Mouse (Mus musculus): Measurements from ENCODE around the gene Nemf. TPM values are rescaled to one million over a fixed set of nuclear protein-coding genes. Genes with fewer than 3 reads are reported as not detected.

The Nemf gene
- polyA plus RNA-seq, 1 experiment from 2014 or later, result 107 TPM

DNA sequence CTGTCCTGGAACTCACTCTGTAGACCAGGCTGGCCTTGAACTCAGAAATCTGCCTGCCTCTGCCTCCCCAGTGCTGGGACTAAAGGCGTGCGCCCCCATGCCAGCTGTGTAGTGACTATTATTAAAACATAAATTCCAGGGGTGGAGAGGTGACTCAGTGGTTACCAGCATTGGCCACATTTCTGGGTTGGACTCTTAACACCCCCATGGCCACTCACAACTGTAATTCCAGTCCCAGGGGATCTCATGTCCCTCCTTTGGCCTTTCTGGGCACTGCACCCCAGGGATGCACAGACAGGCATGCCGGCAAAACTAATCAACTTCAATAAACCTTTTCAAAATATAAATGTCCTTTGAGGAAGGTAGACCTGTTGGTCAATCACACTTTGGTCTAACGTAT lies 58.7 kb downstream of the Nemf start:
- Histone ChIP-seq H3K9me3 (no peaks in the 10 kb centered on the region), H3K9ac (no peak overlapping the region), H3K4me3 (peak overlapping the region; percentile 10; the same call in 1 of the 2 replicates), H3K4me2 (peak overlapping the region; percentile 73), H3K27me3 (no peaks in the 10 kb centered on the region), H3K36me3 (peaks cover 30% of the 10 kb centered on the region), H3K4me1 (peaks cover 28% of the 10 kb centered on the region), H3K27ac (no peak overlapping the region)
- WGBS, result 93% methylated on average over 4 of the region's 4 CpGs
- no peak for ATAC-seq (ENCODE audit: insufficient number of reproducible peaks, insufficient read depth, low FRiP score, low TSS enrichment, low read depth)

DNA sequence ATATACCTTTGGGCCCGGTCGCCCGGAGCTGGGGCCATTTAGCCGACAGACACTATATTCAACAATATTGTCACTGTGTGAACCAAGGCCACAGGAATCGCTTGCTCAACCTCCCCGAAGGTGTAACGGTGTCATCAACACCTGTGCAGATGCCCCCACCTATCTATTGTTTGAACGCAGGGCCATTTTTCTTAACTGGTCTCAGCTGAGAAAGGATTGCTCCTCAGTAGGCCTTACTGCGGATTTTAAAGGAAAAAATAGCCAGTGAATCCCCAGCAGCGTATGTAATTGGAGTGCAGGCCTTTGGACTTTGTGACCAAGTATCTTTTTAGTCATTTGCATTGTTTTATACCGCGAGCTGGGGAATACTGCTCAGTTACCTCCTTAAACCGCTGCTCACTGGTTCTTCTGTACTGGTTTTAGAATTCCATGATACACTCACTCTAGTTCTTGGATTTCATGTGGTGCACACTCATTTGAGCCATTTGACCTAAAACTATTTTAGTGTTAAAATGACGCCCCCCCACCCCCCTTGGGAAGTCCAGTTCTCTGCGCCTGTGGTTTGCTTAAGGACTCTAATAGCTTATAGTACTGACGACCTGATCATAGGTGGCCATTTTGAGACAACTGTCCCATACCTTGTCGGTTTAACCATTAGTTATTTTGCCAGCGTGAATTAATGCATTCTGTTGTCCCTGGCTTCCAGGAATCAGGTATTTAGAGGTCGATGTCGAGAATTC lies 59.4 kb downstream of the Nemf start:
- no peak for ATAC-seq (ENCODE audit: insufficient number of reproducible peaks, insufficient read depth, low FRiP score, low TSS enrichment, low read depth)
- Histone ChIP-seq H3K4me2 (peak overlapping the region; percentile 73), H3K27me3 (no peaks in the 10 kb centered on the region), H3K9me3 (no peaks in the 10 kb centered on the region), H3K9ac (peak overlapping the region; percentile 98), H3K4me3 (peak overlapping the region; percentile 90), H3K27ac (peak overlapping the region; percentile 96), H3K36me3 (peaks cover 25% of the 10 kb centered on the region), H3K4me1 (peaks cover 28% of the 10 kb centered on the region)
- WGBS, result 19% methylated on average over 20 of the region's 20 CpGs

DNA sequence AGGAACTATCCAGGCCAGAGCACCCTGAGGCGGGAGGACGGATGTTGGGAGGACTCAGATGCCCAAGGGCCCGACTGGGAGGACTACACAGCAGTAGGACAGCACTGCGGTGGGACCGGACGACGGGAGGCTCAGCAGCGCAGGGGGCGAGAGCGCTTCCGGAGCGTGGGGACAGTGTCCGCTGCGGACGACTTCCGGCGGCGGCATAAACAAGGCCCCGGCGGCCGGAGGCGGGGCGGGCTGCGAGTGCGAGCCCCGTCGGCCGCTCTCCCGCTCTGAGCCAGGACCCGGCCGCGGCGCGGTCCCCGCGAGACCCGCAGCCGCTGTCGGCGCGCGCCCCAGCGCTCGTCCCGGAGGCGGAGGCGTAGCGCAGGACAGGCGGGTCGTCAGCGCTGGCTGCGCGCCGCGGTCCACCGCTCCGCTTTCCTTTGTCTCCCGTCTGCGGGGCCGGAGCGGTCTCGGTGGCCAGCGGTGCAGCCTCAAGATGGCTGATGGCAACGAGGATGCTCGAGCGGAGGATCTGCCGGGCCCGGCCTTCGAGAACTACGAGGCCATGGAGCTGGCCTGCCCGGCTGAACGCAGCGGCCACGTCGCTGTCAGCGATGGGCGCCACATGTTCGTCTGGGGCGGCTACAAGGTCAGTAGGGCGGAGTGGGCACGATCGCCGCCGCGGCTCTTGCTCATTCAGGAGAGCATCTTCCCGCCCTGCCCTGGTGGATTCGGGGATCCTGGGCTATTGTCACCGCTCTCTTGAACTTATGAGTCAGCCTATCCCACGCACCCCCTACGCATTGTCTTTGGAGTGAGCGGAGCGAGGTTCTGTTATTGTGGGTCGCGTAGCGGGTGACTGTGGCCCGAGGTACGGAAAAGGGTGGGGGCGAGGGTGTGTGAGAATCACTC lies 60.2 kb downstream of the Nemf start, which contains the start of gene Klhdc2:
TSS of gene Klhdc2 (plus strand) at position 171 of the 900 bp plus-strand sequence.
- Histone ChIP-seq H3K9me3 (no peaks in the 10 kb centered on the region), H3K4me1 (peaks cover 28% of the 10 kb centered on the region), H3K36me3 (peaks cover 17% of the 10 kb centered on the region), H3K4me2 (peak within 1 kb of the TSS; percentile 73), H3K9ac (peak within 1 kb of the TSS; percentile 98), H3K27ac (peak within 1 kb of the TSS; percentile 96), H3K4me3 (peak within 1 kb of the TSS; percentile 90), H3K27me3 (no peaks in the 10 kb centered on the region)
- under 1% methylated on average over 90 of the region's 98 CpGs for WGBS
- ATAC-seq (ENCODE audit: insufficient number of reproducible peaks, insufficient read depth, low FRiP score, low TSS enrichment, low read depth), result peak; percentile 87

DNA sequence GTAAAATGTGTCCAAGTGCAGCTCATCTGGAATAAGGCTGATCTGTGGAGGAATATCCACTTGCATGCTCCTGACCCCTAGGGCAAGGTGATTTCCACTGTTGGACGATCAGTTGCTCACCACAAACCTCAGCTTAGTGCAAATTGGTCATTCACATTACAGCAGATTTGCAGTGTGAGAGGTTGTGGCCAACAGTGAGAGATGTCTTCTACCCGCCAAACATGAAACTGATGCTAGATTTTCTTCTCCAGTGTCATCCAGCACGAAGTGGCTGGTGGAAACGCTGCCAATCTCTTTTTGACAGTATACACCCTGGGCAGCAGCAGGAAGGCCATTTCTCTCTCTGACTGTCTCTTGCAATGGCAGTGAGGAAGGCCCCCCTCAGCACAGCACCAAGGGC lies 61.3 kb downstream of the Nemf start:
- peaks cover 28% of the 10 kb centered on the region for H3K4me1 ChIP-seq
- no peak overlapping the region; the same call in 1 of the 2 replicates for H3K27ac ChIP-seq
- peaks cover 8% of the 10 kb centered on the region for H3K36me3 ChIP-seq
- H3K9ac ChIP-seq, result peak overlapping the region; percentile 98
- WGBS, result 75% methylated on average over 4 of the region's 4 CpGs
- ATAC-seq (ENCODE audit: insufficient number of reproducible peaks, insufficient read depth, low FRiP score, low TSS enrichment, low read depth), result no peak
- no peaks in the 10 kb centered on the region for H3K27me3 ChIP-seq
- H3K9me3 ChIP-seq, result no peaks in the 10 kb centered on the region
- H3K4me2 ChIP-seq, result peak overlapping the region; percentile 73
- peak overlapping the region; percentile 90 for H3K4me3 ChIP-seq

DNA sequence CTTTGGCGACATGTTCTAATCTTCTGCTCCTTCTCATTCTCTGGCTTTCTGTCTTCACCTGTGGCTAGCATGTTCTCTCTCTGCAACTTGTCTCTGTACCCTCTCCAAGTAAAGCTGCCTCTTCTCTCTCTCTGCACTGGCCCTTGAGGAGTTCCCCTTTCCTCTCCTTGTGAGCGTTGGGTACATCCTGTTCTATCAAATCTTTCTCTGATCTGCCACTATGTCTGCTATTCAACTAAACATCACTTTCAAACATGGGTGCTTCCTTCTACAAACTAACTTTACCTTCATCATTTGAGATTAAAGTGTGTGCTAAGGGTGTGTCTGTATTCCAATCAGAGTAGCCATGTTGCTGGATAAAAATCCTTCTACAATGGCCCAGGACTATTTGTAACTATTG lies 62.0 kb downstream of the Nemf start:
- H3K4me3 ChIP-seq, result no peak overlapping the region
- H3K9me3 ChIP-seq, result no peaks in the 10 kb centered on the region
- H3K27ac ChIP-seq, result no peak overlapping the region
- no peak for ATAC-seq (ENCODE audit: insufficient number of reproducible peaks, insufficient read depth, low FRiP score, low TSS enrichment, low read depth)
- H3K36me3 ChIP-seq, result peaks cover 1% of the 10 kb centered on the region; the same call in 1 of the 2 replicates
- 95% methylated on average over 2 of the region's 2 CpGs for WGBS
- peaks cover 28% of the 10 kb centered on the region for H3K4me1 ChIP-seq
- no peaks in the 10 kb centered on the region for H3K27me3 ChIP-seq
- H3K9ac ChIP-seq, result no peak overlapping the region
- H3K4me2 ChIP-seq, result no peak overlapping the region

DNA sequence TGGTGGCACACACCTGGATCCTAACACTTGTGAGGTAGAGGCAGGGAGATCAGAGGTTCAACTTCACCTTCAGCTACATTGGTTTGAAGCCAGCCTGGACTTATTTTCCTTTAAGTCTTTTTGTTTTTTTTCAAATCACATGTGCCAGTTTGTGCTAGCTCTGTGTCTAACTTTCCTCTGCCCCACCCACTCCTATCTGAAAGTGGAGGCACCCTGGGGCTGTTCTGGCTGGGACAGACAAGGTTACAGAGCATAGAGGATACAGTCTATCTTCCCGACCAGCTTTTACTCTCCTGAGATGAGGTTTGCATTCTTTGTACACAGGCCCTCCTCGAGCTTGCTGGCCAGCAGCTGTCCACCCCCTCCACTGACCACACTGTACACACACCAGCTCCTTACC lies 63.1 kb downstream of the Nemf start:
- no peak overlapping the region for H3K27ac ChIP-seq
- no peaks in the 10 kb centered on the region for H3K9me3 ChIP-seq
- H3K4me3 ChIP-seq, result no peak overlapping the region
- no peak overlapping the region for H3K9ac ChIP-seq
- no peaks in the 10 kb centered on the region for H3K36me3 ChIP-seq
- H3K4me1 ChIP-seq, result peaks cover 19% of the 10 kb centered on the region
- 51% methylated on average over 2 of the region's 2 CpGs for WGBS
- no peaks in the 10 kb centered on the region for H3K27me3 ChIP-seq
- no peak for ATAC-seq (ENCODE audit: insufficient number of reproducible peaks, insufficient read depth, low FRiP score, low TSS enrichment, low read depth)
- H3K4me2 ChIP-seq, result no peak overlapping the region

DNA sequence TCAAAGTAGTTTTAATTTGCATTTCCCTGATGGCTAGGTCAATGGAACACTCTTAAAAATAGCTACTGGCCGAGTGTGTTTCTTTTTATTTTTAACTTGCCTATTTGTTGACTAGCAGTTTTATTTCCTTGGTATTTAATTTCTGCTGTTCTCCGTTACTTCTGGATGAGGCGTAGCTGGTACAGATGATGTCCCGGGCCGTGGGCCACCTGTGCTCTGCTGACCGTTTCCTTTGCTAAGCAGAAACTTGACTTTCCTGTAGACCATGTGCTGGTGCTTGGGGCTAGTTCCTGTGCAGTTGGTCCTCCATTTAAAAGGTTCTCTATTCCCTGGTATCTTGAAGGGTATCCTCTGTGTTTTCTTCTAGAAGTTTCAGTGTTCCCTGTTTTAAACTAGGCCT lies 64.6 kb downstream of the Nemf start:
- no peak overlapping the region for H3K4me3 ChIP-seq
- 84% methylated on average over 6 of the region's 6 CpGs for WGBS
- H3K9ac ChIP-seq, result no peak overlapping the region
- H3K4me1 ChIP-seq, result peaks cover 7% of the 10 kb centered on the region
- no peaks in the 10 kb centered on the region for H3K36me3 ChIP-seq
- no peaks in the 10 kb centered on the region for H3K9me3 ChIP-seq
- H3K27me3 ChIP-seq, result no peaks in the 10 kb centered on the region
- ATAC-seq (ENCODE audit: insufficient number of reproducible peaks, insufficient read depth, low FRiP score, low TSS enrichment, low read depth), result no peak
- H3K27ac ChIP-seq, result no peak overlapping the region
- no peak overlapping the region for H3K4me2 ChIP-seq

DNA sequence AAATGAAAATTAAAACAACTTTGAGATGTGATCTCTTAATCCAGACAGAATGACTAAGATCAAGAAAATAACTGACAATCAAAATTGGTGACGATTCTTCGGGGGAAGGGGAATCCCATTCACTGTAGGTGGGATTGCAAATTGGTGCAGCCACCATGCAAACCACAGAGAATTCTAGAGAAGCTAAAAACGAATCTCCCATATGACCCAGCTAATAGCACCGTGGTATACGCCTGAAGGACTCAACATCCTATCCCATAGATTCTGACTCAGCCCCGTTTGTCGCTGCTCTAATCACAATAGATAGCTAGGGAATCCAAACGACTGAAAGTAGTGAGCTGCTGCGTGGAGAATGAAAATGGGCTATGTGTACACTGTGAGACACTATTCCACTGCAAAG lies 68.3 kb downstream of the Nemf start:
- no peaks in the 10 kb centered on the region for H3K9me3 ChIP-seq
- ATAC-seq (ENCODE audit: insufficient number of reproducible peaks, insufficient read depth, low FRiP score, low TSS enrichment, low read depth), result no peak
- H3K4me2 ChIP-seq, result no peak overlapping the region
- no peaks in the 10 kb centered on the region for H3K27me3 ChIP-seq
- 79% methylated on average over 9 of the region's 9 CpGs for WGBS
- H3K4me3 ChIP-seq, result no peak overlapping the region
- H3K36me3 ChIP-seq, result no peaks in the 10 kb centered on the region
- no peaks in the 10 kb centered on the region for H3K4me1 ChIP-seq
- no peak overlapping the region for H3K27ac ChIP-seq
- no peak overlapping the region for H3K9ac ChIP-seq

DNA sequence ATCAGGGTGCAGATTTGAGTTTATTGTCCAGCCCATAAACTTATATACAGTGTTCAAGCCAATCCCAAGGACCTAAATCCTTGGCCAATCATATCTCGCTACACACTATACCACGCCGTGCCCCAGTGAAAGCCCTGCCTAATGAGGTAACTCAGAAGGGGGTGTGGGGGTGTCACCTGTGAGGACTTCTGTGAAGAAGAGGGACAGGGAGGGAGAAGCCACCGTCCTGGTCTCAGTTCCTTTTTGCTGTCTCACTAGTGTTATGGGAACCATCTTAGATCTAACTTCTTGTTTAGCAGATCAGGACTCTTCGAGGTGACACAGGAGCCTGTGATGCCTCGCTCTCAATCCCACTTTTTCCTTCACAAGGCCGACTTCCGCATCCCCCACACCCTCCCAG lies 69.4 kb downstream of the Nemf start:
- Histone ChIP-seq H3K4me3 (no peak overlapping the region), H3K9me3 (no peaks in the 10 kb centered on the region), H3K27ac (no peak overlapping the region), H3K4me2 (no peak overlapping the region), H3K9ac (no peak overlapping the region), H3K36me3 (no peaks in the 10 kb centered on the region), H3K27me3 (no peaks in the 10 kb centered on the region), H3K4me1 (no peaks in the 10 kb centered on the region)
- no peak for ATAC-seq (ENCODE audit: insufficient number of reproducible peaks, insufficient read depth, low FRiP score, low TSS enrichment, low read depth)
- 87% methylated on average over 8 of the region's 8 CpGs for WGBS

DNA sequence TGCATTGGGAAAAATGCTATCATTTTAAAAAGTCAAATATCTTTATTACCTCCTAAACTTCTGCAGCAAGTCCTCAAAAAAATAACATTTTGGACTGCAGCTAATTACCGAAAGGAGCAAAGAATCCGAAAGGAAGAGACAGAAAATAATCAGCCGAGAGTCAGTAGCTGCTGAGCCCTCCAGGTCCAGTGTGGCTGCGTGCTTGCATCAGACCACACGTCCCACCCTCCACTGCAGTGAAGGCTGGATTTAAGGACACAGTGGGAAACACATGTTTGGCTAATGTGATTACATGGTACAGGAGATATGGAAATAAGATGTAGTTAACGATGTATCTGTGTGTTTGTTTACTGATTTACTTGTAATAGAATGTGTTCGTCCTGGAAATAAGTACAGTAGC lies 73.8 kb downstream of the Nemf start:
- H3K4me1 ChIP-seq, result no peaks in the 10 kb centered on the region
- H3K27ac ChIP-seq, result no peak overlapping the region
- no peak overlapping the region for H3K4me3 ChIP-seq
- WGBS, result 74% methylated on average over 7 of the region's 7 CpGs
- H3K4me2 ChIP-seq, result no peak overlapping the region
- no peaks in the 10 kb centered on the region for H3K27me3 ChIP-seq
- no peak for ATAC-seq (ENCODE audit: insufficient number of reproducible peaks, insufficient read depth, low FRiP score, low TSS enrichment, low read depth)
- no peaks in the 10 kb centered on the region for H3K9me3 ChIP-seq
- H3K9ac ChIP-seq, result no peak overlapping the region
- H3K36me3 ChIP-seq, result no peaks in the 10 kb centered on the region

DNA sequence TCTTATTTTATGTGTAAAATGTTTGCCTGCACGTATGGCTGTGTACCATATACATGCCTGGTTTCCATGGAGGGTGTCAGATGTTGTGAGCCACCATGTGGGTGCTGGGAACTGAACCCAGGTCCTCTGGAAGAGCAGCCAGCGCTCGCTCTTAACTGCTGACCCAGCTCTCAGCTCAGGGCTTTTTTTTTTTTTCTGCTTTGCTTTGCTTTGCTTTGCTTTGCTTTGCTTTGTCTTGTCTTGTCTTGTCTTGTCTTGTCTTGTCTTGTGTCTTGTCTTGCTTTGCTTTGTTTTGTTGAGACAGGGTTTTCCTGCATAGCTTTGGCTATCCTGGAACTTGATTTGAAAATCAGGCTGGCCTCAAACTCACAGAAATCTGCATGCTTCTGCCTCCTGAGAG lies 76.0 kb downstream of the Nemf start:
- Histone ChIP-seq H3K9ac (no peak overlapping the region), H3K36me3 (no peaks in the 10 kb centered on the region), H3K4me1 (no peaks in the 10 kb centered on the region), H3K4me3 (no peak overlapping the region), H3K4me2 (no peak overlapping the region), H3K27me3 (no peaks in the 10 kb centered on the region), H3K27ac (no peak overlapping the region), H3K9me3 (no peaks in the 10 kb centered on the region)
- 91% methylated on average over 3 of the region's 3 CpGs for WGBS
- ATAC-seq (ENCODE audit: insufficient number of reproducible peaks, insufficient read depth, low FRiP score, low TSS enrichment, low read depth), result no peak
